Mouse (Mus musculus): ENCODE results near the gene Oasl1. TPM values are rescaled to one million over a fixed set of nuclear protein-coding genes. Genes with fewer than 3 reads are reported as not detected.

Gene Oasl1
- polyA plus RNA-seq, 1 experiment = not detected

DNA sequence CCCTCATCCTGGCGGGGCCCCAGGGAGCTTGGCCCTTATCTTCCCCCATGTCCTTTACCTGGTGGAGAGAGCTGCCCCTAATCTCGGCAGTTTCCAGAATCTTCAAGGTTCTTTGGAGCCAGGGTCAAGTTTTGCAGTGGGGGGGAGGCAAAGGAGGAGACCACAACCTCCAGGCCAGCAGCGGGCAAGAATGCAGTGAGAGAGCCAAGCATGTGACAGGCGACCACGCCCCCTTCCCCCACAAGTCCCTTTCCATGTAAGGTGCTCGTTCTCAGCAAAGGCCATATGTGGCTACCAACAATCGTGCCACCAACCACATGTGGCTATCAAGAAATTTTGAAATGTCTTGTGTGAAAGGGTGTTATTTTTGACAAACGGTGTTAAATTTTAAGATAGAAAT lies 50.1 kb downstream of the Oasl1 start:
- H3K9me3 ChIP-seq (replicated peaks; ENCODE audit: control insufficient read depth, insufficient read depth, low read length, poor library complexity, severe bottlenecking) = no peaks in the 10 kb centered on the region
- TF ChIP-seq EP300 (IDR thresholded peaks at IDR 0.05; ENCODE audit: insufficient read depth, low read depth, low read length) (no peak), CTCF (IDR thresholded peaks at IDR 0.05; ENCODE audit: low read depth, low read length) (no peak), POLR2A (IDR thresholded peaks at IDR 0.05; ENCODE audit: insufficient read depth, low read length) (no peak)

DNA sequence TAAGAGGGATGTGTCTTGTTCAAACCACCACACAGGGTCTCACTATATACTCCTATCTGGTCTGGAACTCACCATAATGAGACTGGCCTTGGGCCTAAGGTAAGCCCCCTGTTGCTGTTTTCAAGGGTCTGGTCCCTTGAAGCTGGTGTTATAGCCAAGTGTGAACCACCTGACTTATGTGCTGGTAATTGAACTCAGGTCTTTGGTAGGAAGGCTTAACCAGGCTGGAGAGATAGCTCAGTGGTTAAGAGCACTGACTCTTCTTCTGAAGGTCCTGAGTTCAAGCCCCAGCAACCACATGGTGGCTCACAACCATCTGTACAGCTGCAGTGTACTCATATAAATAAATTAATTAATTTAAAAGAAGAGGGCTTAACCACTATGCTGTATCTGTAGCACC lies 53.9 kb downstream of the Oasl1 start:
- Histone ChIP-seq H3K27me3 (ENCODE audit: control insufficient read depth, insufficient read depth, low read length, poor library complexity, severe bottlenecking) (no peaks in the 10 kb centered on the region), H3K9ac (ENCODE audit: low read depth, poor library complexity, severe bottlenecking) (no peak overlapping the region), H3K27ac (ENCODE audit: insufficient read depth, low read length) (no peak overlapping the region), H3K4me1 (ENCODE audit: control insufficient read depth, insufficient read depth, low read length) (no peaks in the 10 kb centered on the region), H3K9me3 (replicated peaks; ENCODE audit: control insufficient read depth, insufficient read depth, low read length, poor library complexity, severe bottlenecking) (no peaks in the 10 kb centered on the region), H3K36me3 (ENCODE audit: control insufficient read depth, insufficient read depth, low read length, poor library complexity, severe bottlenecking) (no peaks in the 10 kb centered on the region), H3K4me3 (ENCODE audit: low read depth, low read length) (no peak overlapping the region)
- no peak for TF ChIP-seq CTCF (IDR thresholded peaks at IDR 0.05; ENCODE audit: low read depth, low read length)
- no peak for TF ChIP-seq POLR2A (IDR thresholded peaks at IDR 0.05; ENCODE audit: insufficient read depth, low read length)
- no peak for TF ChIP-seq EP300 (IDR thresholded peaks at IDR 0.05; ENCODE audit: insufficient read depth, low read depth, low read length)

More for the DNA sequence above, 50.1 kb downstream of the Oasl1 start:
- H3K4me1 ChIP-seq (ENCODE audit: control insufficient read depth, insufficient read depth, low read length) = peaks cover 3% of the 10 kb centered on the region
- no peak overlapping the region for H3K27ac ChIP-seq (ENCODE audit: insufficient read depth, low read length)
- no peak overlapping the region for H3K9ac ChIP-seq (ENCODE audit: low read depth, poor library complexity, severe bottlenecking)
- no peaks in the 10 kb centered on the region for H3K36me3 ChIP-seq (ENCODE audit: control insufficient read depth, insufficient read depth, low read length, poor library complexity, severe bottlenecking)
- no peaks in the 10 kb centered on the region for H3K27me3 ChIP-seq (ENCODE audit: control insufficient read depth, insufficient read depth, low read length, poor library complexity, severe bottlenecking)
- peak overlapping the region; percentile 11; the same call in 1 of the 2 replicates for H3K4me3 ChIP-seq (ENCODE audit: low read depth, low read length)

DNA sequence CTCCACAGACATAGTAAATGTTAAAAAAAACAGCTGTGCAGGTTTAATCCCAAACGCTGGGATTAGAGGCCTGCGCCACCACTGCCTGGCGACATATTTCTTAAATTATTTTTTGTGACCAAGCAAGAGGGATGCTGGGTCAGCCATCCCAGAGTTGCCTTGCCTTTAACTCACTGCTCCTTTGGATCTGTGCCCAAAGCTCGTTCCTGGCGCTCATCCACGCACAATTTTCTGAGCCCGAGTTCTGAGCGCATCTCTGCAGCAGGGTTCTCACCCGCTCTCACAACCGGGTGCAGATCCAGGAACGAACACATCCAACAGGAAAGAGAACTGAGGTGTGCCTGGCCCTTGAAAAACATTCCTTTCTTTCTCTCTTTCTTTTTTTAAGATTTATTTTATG lies 55.4 kb downstream of the Oasl1 start:
- H3K9me3 ChIP-seq (replicated peaks; ENCODE audit: control insufficient read depth, insufficient read depth, low read length, poor library complexity, severe bottlenecking) = no peaks in the 10 kb centered on the region
- H3K4me3 ChIP-seq (ENCODE audit: low read depth, low read length) = no peak overlapping the region
- TF ChIP-seq CTCF (IDR thresholded peaks at IDR 0.05; ENCODE audit: low read depth, low read length) (no peak), POLR2A (IDR thresholded peaks at IDR 0.05; ENCODE audit: insufficient read depth, low read length) (no peak), EP300 (IDR thresholded peaks at IDR 0.05; ENCODE audit: insufficient read depth, low read depth, low read length) (no peak)
- H3K9ac ChIP-seq (ENCODE audit: low read depth, poor library complexity, severe bottlenecking) = no peak overlapping the region
- H3K27me3 ChIP-seq (ENCODE audit: control insufficient read depth, insufficient read depth, low read length, poor library complexity, severe bottlenecking) = no peaks in the 10 kb centered on the region
- no peaks in the 10 kb centered on the region for H3K4me1 ChIP-seq (ENCODE audit: control insufficient read depth, insufficient read depth, low read length)
- no peaks in the 10 kb centered on the region for H3K36me3 ChIP-seq (ENCODE audit: control insufficient read depth, insufficient read depth, low read length, poor library complexity, severe bottlenecking)
- no peak overlapping the region for H3K27ac ChIP-seq (ENCODE audit: insufficient read depth, low read length)

DNA sequence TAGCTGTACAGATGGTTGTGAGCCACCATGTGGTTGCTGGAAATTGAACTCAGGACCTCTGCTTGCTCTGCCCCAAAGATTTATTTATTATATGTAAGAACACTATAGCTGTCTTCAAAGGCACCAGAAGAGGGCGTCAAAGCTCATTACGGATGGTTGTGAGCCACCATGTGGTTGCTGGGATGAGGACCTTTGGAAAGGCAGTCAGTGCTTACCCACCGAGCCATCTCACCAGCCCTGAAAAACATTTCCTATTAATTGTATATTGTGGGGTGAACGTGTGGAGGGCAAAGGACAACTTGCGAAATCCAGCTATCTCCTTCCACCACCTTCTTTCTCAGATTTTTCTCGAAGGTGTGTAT lies 55.8 kb downstream of the Oasl1 start:
- H3K4me3 ChIP-seq (ENCODE audit: low read depth, low read length) = peak overlapping the region; percentile 55
- TF ChIP-seq CTCF (IDR thresholded peaks at IDR 0.05; ENCODE audit: low read depth, low read length) (peak; percentile 59), EP300 (IDR thresholded peaks at IDR 0.05; ENCODE audit: insufficient read depth, low read depth, low read length) (no peak), POLR2A (IDR thresholded peaks at IDR 0.05; ENCODE audit: insufficient read depth, low read length) (no peak)
- peak overlapping the region; percentile 39 for H3K9ac ChIP-seq (ENCODE audit: low read depth, poor library complexity, severe bottlenecking)

DNA sequence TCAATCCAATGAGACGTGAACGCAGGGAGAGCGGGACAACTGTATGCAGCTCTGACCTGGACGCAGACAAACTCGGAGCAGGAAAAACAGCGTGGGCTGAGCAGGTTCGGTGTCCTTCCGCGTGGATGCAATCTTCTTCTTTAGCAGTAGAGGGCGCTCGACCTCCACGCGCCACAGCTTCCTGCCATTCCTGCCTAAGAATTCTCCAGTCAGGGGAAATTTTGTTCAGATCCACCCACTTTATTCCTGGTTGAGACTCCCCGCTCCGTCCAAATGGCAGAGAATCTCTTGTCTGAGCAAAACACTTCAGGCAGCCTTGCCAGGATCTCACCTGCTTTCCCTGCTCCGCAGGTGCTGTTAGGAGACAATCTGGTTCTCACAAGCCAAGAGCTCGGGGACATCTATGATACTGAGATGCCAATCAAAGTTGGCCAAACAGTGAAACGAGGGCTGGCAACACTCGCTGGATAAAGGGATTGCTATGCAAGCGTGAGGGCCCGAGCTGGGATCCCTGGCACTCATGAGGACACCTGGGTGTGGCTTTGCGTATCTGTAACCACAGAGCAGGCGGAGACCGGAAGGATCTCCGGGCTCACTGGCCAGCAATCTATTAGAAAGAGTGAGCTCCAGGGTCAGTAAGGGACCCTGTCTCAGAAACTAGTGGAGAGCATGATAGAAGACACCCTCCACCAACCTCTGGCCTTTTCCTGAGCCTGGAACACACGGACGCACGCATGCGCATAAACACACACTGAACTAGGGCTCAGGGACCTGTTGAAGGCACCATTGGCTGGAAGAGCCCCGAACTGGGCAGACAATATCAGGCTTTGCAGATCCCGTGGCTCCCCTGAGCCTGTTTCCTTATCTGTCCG lies 56.4 kb downstream of the Oasl1 start:
- no peaks in the 10 kb centered on the region for H3K4me1 ChIP-seq (ENCODE audit: control insufficient read depth, insufficient read depth, low read length)
- peak overlapping the region; percentile 55 for H3K4me3 ChIP-seq (ENCODE audit: low read depth, low read length)
- 0 out of 2 replicates have a peak, but pooled peaks have one; percentile 32 for TF ChIP-seq EP300 (IDR thresholded peaks at IDR 0.05; ENCODE audit: insufficient read depth, low read depth, low read length)
- no peak for TF ChIP-seq POLR2A (IDR thresholded peaks at IDR 0.05; ENCODE audit: insufficient read depth, low read length)
- TF ChIP-seq CTCF (IDR thresholded peaks at IDR 0.05; ENCODE audit: low read depth, low read length) = peak; percentile 95
- H3K36me3 ChIP-seq (ENCODE audit: control insufficient read depth, insufficient read depth, low read length, poor library complexity, severe bottlenecking) = no peaks in the 10 kb centered on the region
- 0 out of 2 replicates have a peak overlapping the region, but pooled peaks have one; percentile 1 for H3K27ac ChIP-seq (ENCODE audit: insufficient read depth, low read length)
- H3K27me3 ChIP-seq (ENCODE audit: control insufficient read depth, insufficient read depth, low read length, poor library complexity, severe bottlenecking) = no peaks in the 10 kb centered on the region
- H3K9me3 ChIP-seq (replicated peaks; ENCODE audit: control insufficient read depth, insufficient read depth, low read length, poor library complexity, severe bottlenecking) = no peaks in the 10 kb centered on the region
- peak overlapping the region; percentile 39 for H3K9ac ChIP-seq (ENCODE audit: low read depth, poor library complexity, severe bottlenecking)

More for the DNA sequence above, 55.8 kb downstream of the Oasl1 start:
- Histone ChIP-seq H3K36me3 (ENCODE audit: control insufficient read depth, insufficient read depth, low read length, poor library complexity, severe bottlenecking) (no peaks in the 10 kb centered on the region), H3K4me1 (ENCODE audit: control insufficient read depth, insufficient read depth, low read length) (no peaks in the 10 kb centered on the region), H3K27ac (ENCODE audit: insufficient read depth, low read length) (no peak overlapping the region), H3K9me3 (replicated peaks; ENCODE audit: control insufficient read depth, insufficient read depth, low read length, poor library complexity, severe bottlenecking) (no peaks in the 10 kb centered on the region), H3K27me3 (ENCODE audit: control insufficient read depth, insufficient read depth, low read length, poor library complexity, severe bottlenecking) (no peaks in the 10 kb centered on the region)

DNA sequence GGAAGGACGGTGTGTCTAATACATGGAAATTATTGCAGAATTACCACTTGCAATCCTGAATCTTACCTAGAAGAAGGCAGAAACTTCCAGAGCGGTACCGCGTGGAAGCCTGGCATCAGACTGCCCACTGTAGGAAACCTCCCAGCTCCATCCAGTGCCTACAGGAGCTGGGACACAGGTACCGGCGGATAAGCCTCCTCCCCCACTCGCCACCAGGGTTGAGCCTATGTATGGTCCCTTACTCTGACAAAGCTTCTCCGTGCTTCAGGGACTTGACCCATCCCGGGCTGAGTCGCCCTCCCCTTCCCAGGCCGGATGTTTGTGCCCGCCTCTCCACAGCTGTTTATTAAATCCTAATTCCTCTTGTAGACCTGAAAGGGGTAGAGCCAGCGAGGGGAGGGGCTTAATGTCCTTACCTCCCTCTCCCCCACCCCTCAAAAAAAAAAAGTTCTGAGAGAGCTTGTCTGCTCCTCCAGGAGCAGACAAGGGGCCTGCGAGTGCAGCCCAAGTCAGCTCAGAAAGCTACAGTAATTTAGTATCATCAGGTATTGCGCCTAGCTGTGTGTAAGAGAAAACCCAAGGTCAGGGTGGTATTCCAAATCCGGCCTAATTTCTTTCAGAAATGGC lies 57.2 kb downstream of the Oasl1 start:
- TF ChIP-seq EP300 (IDR thresholded peaks at IDR 0.05; ENCODE audit: insufficient read depth, low read depth, low read length) (no peak), CTCF (IDR thresholded peaks at IDR 0.05; ENCODE audit: low read depth, low read length) (no peak), POLR2A (IDR thresholded peaks at IDR 0.05; ENCODE audit: insufficient read depth, low read length) (no peak)
- H3K4me3 ChIP-seq (ENCODE audit: low read depth, low read length) = peak overlapping the region; percentile 55
- no peaks in the 10 kb centered on the region for H3K27me3 ChIP-seq (ENCODE audit: control insufficient read depth, insufficient read depth, low read length, poor library complexity, severe bottlenecking)
- no peaks in the 10 kb centered on the region for H3K4me1 ChIP-seq (ENCODE audit: control insufficient read depth, insufficient read depth, low read length)
- peak overlapping the region; percentile 39 for H3K9ac ChIP-seq (ENCODE audit: low read depth, poor library complexity, severe bottlenecking)
- H3K9me3 ChIP-seq (replicated peaks; ENCODE audit: control insufficient read depth, insufficient read depth, low read length, poor library complexity, severe bottlenecking) = no peaks in the 10 kb centered on the region
- no peaks in the 10 kb centered on the region for H3K36me3 ChIP-seq (ENCODE audit: control insufficient read depth, insufficient read depth, low read length, poor library complexity, severe bottlenecking)
- no peak overlapping the region for H3K27ac ChIP-seq (ENCODE audit: insufficient read depth, low read length)

Measured in ES-Bruce4 (cell line).